Mouse (Mus musculus): Measurements from ENCODE around the gene Ift46.

DNA sequence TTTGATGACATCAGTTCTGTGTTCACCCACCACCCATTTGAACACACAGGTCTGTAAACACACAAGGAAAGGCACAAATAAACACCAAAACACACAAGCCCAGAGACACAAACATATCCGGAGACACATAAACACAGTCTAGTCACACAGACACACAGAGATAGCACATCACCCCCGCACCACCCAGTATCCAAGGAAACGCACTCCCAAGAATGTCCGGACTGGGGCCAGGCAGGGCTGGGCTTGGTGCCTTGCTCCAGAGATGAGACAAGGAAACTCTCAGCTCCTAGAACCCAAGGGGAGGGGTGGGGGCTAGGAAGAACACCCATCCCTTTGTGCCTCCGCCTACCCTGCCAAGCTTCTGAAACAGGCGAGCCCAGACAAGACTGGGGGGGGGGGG, 43.5 kb upstream of the Ift46 start:
- TF ChIP-seq POLR2A (IDR thresholded peaks at IDR 0.05; ENCODE audit: low read depth, low read length) (no peak), CTCF (IDR thresholded peaks at IDR 0.05; ENCODE audit: borderline replicate concordance, insufficient read depth, low read length) (no peak)

Data from embryonic fibroblast, embryonic 13.5 days (primary cell).